Mouse (Mus musculus) gastrocnemius, postnatal 25 days (tissue): ENCODE data around the gene Chchd3. TPM values are rescaled to one million over a fixed set of nuclear protein-coding genes. Genes with fewer than 3 reads are reported as not detected.

Experiments used
- DNase-seq: peaks from one replicate; pipeline ENCODE4 v3.0.0; 2022
- total RNA-seq, 2 experiments: library from RNA; stranded (reverse); gene quantifications; 1 replicate in 1 of 2; 2 replicates in 1 of 2; pipeline ENCODE4 v1.2.3; 2021

Chchd3 gene
- total RNA-seq, 2 experiments from 2014 or later: 366 to 394 TPM

DNA sequence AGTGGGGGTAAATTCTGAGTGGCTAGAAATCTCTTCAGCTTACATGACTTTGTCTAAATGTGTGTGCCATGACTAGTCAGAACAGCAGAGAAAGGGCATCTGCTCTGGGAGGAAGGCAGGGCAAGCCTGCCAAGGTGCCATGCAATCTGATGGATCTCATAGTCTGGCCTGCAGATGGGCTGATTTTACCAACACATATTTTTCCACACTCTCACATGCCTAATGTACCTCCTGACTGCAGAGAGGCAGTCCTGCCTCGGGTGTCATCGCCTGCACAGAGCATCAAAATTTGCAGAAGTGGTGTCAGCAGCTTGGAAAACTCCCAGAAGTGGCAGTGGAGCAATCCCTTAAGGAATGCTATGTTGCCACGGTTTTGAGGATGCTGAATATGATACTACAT, 55.5 kb downstream of the Chchd3 start:
- no peak for DNase-seq

DNA sequence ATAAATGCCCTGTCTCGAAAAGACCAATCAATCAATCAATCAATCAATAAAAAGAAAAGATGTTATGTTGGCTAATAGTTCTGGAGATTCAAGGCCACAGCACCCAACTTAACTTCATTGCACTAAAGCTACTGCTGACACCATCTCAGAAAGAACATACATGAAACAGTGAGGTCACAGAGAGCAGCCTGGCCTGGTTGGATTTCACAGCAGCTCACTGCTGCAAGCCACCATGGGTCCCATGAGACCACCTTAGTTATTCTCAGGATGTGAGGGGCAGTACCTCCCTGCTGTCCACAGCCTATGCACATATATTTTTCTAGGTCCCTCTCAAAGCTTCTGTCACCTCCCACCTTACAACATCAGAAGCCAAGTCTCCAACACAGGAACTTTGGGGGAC, 57.1 kb downstream of the Chchd3 start:
- DNase-seq: no peak

DNA sequence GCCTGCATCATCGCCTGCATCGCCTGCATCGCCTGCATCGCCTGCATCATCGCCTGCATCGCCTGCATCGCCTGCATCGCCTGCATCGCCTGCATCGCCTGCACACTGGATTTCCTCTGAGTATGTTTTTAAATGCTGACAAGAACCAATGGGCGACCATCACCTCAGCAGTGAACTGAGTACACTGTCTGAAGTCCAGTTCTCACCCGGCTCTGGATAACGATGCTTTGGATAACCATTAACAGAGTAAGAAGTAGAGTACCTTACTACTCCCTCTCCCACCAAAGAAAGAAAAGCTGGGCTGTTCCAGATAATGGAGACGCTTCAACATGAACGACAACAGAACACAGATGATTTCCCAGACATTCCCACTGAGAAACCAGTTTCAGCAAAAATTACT, 58.8 kb downstream of the Chchd3 start:
- no peak for DNase-seq

DNA sequence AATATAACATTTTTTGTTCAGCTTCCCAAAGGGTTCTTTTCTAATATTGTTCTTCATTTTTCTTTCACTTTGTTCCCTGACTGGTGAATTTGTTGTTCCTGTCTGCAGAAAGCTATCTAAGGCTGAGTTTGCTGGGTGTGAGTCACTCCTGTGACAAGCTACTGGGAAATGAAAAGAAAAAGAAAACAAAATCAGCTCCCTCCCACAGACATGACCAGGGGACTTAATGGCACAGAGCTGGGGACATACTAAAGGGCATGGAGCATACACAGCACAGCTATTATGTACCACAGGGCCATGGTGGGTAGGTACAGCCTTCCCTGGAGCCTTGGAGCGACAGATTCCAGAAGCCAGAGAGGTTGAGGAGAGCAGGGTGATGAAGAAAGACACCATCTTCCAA, 63.5 kb downstream of the Chchd3 start:
- no peak for DNase-seq

DNA sequence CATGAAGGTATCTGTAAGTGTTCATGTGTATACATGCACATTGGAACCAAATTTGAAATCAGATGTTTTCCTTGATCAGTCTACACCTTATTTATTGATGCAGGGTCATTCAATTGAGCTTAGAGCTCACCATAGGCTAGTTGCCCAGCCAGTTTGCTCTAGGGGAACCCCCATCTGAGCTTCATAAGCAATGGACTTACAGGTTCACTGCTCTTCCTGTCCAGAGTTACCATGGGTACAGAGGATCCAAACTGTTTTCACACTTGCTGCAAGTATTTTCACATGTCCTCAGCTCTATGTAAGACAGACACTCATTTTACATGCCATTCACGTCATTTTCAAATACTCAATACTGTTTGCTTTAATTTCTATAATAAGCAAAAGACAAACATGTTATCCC, 66.2 kb downstream of the Chchd3 start:
- no peak for DNase-seq

DNA sequence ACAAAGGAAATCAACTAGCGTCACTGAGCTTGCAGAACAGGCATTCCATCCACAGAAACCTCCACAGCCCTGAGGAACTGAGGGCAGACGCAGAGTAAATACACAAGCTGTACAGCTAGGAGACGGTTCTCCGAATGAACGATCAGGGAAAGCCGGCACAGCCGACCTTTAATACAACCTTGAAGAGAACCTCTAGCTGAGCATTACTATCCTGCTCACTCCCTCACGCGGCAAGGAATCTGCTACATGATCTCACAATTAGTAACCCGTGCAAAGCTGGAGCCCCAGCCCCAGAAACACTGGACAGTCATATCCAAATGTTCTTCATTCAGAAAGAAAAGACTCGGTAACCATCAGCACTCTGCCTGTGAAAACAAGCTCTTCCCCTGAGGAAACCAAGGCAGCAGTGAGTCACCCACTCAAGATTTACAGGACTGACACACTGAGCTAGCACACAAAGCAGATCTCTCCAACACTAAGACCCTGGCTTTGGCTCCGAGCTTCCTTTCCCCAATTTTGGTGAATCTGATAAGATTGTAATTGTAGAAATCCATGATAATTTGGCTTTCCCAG, 69.9 kb downstream of the Chchd3 start:
- no peak for DNase-seq

DNA sequence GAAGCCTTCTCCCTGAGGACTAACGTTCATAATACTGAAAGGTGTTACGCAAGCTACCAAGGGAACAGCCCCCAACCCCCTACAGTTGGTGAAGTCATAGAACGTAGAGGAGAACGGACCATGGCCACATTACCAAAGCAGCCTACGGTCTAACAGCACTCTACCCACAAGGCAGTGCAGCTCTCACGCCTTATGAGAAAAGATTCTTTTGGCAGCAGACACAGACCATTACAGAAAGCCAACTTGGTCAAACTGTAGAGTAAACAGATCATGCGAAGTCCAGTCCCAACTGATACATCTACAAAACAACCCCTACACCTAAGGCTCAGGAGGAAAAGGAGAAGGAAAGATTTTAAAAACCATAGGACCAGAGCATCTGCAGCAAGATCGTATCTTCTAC, 71.5 kb downstream of the Chchd3 start:
- no peak for DNase-seq

DNA sequence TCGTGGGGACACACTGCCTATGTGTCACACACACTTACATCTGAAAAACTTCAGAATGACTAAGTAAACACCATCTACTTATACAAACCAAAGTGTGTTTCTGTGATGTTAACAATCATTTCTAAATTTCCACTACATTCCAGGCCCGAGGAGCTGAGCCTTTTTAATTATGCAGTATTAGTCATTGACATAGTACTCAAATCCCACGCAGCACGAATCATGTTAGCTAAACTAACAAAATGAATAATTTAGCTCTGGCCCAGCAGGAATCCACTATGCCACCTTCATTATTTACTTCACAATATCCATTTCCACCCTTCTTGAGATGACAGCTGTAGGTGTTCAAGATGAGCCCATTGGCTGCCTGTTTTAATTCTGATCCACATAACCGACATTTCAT, 76.2 kb downstream of the Chchd3 start:
- no peak for DNase-seq

DNA sequence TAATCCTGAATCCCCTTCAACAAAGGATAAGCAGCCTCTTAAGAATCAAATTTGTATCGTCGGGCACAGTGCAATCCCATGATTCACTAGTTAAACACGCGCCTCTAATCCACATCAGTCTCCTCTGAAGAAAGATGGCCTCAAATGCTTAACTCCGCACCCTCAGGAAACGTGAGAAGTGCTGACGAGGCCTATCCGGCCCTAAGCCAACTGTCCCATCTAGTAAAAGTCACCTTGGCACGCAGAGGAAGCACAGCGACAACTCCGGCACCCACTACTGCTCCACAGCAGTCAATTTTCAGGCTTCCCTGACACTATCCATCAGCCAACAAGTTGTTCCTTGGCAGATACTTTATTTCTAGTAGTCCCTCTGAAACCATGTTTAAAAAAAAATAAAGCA, 78.8 kb downstream of the Chchd3 start:
- no peak for DNase-seq

DNA sequence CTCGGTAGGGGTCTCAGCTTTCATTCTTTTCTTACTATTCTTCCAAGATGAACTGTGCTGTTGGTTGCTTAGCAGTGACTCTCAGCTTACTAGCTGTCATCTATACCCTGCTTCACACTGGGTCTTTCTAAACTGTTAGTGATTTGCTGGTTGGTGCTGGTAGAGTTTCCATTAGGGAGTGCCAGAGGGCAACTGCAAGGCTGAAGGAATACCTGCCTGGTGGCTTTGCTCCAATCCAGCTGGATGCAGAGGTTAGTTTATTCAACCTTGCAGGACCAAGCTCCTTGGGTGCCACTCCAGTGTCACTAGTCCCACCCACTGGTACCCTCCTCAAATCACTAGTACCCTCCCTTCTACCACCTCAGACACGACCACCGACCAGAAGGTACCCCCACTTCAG, 81.2 kb downstream of the Chchd3 start:
- no peak for DNase-seq

DNA sequence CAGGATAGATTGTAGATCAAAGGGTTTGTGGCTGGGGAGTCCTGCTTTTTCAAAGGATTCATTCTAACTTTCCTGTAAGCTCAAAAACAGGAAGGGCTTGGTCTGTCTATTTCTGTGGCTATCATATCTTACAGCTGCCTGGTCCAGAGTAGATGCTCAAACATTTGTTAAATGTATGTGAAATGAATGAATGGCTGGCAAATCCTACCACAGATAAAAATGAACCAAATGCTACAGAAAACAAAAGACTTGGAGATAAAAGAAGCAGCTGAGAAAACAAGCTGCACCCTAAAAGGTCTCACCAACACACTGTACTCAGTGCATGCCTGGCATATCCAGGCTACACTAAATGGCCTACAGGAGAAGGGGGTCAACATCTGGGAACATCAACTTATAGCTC, 88.1 kb downstream of the Chchd3 start:
- DNase-seq: no peak

DNA sequence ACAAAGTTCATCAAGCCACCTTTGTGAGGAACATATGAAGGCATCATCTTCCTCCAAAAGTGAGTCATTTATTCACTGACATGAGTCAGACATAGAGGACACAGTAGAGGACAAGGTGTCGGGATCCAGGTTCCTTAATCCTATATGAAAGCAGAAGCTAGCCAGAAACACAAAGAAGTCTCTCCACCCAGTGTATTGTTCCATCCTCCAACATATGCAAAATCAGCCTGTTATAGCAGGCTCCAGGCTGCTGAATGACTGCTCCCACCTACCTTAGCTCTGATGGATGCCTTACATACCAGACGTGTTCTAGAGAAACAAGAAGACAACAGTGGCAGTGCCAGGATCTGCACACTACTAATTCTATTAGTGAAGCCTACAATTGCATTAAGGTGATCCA, 91.1 kb downstream of the Chchd3 start:
- DNase-seq: no peak

DNA sequence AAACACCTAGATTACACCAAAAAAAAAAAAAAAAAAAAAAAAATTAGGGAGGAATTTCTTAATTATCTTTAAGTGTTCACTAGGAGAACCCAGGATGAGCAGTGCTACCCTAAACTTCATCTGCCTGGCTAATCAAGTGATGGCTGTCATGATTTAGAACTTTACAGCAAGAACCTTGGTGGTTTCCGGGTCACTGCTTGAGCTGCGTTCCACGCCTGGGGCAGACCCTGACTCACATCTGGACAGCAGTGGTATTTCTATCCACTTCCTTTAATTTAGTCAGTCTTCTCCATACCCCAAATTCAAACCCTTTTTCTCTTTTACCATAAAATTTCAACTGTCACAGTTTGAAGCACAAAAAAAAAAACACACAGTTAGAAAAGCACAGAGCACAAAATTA, 98.0 kb downstream of the Chchd3 start:
- no peak for DNase-seq

DNA sequence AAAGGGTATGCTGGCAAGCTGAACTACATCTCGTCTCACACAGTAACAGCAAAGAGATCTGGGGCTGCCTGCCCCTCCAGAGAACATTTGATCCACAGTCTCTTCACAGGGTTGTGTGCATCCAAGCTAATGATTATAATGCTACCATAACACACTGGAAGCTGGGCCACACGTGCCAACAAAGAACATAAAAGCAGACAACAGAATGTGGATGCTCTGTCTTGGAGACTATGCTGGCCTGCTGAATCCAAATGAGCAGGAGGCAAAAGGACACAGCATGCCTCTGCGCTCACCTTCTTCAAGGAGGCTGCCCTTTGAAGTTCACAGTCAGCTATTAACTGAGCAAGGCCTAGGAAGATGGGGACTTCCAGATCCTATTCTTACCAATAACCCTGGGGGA, 98.6 kb downstream of the Chchd3 start:
- no peak for DNase-seq

DNA sequence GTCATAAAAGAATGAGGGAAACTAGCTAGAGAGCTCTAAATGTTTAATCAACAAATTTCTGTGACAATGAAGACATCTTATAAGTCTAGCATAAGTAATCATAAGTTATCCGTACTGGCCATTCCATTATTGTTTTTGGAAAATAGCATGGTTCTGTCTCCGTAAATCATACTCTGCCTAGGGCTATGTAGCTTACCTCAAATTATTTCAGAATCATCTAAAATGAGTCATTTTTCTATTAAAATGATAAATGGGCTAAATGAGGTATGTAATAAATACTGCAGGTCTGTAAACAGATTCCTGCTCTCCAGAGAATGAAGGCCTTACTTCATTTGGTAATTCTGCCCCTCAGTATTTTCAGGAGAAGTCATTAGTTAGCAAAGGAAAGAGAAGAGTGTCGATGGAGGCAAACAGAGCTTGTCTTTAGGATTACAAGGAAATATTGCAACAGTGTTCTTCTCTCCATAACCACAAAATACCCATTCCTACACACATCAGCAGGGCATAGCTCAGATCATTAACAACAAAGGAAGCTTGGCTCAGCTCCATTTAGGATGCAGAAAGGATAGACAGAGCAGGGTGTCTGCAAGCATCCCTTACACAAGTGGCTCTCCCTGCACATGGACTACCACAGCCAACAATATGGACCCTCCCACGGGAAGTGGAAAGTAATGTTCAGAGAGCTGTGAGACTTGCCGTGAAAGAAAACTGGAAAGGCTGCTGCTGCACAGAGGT, 100.1 kb downstream of the Chchd3 start:
- no peak for DNase-seq

DNA sequence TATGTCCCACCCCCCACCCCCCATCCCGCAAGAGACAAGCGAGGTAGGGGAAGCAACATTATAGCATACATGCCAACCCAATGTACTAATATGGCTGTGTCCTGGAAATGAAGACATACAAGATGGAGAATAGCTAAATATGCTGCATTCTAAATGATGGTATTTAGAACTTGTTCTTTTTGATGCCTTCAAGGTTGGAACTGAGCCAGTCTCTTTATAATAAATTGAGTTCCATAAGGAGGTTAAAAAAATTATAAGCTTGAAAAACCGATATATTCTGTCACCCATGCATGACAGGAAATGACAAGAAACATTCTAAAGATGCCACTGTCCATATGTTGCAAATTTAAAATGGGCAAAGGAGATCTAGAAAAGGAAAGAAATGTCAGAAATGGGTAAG, 104.6 kb downstream of the Chchd3 start:
- DNase-seq: no peak

DNA sequence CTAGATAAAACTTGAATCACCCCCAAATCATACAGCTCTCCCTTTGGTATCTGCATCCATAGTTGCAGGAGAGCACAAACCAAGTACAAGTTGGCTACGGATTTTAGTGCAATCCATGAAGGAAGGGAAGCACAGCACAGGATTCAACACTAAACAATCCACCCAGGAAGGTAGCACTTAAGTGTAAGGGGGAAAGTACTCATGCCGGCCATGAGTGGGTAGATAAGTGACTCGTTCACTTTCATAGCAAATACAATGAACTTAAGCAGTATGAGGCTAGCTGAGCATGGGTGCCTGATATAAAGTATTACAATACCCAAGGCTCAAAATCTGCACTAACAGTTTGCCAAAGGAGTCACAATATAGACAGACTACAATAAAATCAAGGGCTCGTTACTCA, 109.1 kb downstream of the Chchd3 start:
- no peak for DNase-seq

DNA sequence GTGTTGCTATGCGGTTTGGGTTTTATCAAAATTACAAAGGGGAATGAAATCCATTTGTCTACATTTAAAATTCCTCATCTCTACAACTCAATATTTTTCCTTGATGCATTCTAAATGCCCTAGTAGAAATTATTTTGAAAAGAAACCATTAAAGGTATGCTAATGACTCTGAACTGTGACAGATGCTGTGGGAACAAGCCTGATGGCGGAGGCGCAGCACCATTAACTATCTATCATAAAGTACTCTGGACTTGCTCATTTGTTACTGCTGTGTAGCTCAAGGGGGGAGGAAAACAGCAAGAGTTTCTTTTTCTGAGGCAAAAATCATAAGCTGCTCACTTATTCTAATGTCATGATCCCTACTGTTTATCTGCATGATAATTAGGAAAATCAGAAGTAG, 110.4 kb downstream of the Chchd3 start:
- DNase-seq: no peak

DNA sequence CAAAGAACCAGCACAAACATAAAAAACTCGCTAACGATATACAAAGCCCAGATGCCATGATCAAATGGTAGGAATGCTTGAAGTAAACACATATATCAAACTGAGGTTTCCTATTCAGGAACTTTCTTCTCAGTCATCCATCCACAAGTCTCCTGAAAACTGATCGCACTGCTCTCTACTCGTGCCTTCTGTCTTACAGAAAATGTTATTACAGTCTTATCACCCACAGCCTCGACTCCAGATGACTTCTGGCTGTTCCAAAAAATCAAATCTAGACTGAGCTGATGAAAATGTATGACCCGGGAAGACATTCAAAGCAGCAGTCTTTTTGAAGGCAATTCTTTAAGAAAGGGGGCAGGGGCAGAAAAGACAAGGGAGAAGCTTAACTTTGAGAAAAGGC, 112.8 kb downstream of the Chchd3 start:
- no peak for DNase-seq

DNA sequence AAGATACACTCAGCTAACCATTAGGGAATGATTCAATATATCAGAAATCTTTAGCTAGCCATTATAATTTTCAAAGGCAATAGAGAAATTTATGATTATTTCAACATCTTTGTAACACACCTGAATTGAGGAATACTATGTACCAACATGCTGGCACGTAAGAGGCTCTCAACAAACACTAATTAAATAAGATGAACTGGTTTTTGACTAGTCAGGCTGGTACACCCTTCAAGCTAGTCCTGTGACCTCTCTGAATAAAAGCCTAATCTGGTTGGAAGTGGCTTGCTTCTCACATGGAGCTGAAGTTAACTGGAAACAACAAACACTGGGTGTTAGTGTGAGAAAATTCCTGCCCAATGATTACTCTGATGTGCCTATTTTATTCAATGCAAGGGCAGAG, 115.1 kb downstream of the Chchd3 start:
- no peak for DNase-seq

DNA sequence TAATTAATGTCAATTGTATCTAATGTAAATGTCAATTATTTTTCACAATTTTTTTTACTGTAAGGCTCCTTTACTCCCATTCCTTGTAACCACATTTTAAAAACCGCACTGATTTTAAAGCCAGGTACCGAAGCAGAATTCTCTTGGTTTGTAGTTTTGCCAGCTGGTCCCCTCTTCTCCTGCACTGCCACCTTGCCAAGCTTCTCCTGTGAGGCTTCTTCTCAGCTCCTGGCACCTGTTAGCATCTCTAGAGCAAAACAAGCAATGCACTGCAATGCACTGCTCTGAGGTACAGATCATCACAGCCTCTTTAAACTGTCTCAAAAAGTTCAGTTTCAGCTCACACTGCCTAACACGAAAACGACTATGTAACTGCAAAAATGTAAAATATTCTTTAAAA, 116.4 kb downstream of the Chchd3 start:
- DNase-seq: no peak

DNA sequence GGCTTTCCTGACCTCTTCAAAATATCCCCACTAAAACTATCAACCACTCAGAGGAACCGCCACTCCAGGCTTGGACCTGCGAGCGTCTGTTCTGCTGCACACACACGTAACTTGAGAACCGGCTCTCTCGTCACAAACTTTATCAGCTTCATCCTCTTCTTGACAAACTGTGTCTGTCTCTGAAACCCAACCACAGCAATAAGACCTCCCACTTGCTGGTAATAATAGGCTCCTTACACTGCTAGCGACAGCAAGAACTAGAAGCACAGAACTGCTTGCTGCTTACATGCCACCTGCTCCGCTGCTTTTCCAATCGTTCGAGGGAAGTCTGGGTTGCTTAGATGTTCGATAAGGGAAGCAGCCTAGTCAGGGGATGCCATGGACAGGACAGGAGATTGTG, 119.8 kb downstream of the Chchd3 start:
- no peak for DNase-seq

DNA sequence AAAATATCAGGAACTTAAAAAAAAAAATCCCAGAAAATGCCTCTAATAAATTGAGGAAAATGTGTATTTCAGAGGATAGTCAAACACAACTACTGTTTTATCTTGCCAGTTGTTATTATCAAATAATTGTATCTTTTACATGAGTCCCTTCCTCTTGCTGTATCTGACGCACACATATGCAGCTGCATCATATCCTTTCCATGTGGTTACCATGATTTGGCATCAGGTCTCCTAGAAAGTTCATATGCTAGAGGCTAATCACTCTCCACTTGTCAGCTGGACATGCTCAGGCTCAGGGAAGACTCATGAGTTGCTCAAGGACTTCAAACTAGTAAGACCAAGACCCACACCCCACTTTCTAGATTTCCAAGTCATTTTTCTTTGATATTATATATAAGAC, 122.4 kb downstream of the Chchd3 start:
- no peak for DNase-seq

DNA sequence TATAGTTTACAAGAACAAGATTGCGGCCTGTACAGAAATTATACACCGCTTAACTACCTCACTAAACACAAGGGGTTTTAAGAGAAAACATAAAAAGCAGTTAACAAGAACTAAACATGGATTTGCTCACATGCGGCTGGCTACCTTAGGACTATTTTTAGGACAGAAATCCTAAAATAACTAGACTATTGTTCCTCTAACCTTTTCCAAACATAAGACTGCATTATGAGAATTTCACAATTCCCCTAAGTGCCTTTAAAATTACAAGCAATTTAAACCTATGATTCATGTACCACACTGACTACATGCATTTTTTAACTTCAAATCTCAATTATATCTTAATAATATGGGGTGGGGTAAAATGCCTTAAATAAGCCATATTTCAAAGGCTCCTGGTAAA, 123.3 kb downstream of the Chchd3 start:
- no peak for DNase-seq

DNA sequence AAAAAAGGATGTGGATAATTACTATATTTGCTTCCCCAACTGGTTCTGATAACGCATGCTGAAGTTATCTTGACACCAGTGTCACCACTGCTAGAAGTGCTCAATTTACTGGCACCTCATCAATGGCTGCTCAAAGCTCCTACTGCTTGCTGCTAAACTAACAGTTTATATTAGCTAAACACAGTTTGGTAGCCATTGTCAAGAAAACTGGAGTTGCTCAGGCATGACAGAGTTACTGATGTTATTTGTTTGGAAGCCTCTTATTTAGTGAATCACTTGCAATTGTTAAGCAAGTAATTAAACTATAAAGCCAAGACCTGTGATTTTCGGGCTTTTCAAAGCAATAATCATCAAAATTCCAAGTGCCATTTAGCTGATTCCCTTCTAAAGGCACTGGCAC, 123.7 kb downstream of the Chchd3 start:
- no peak for DNase-seq
